Mouse (Mus musculus): Measurements from ENCODE around the gene March1. TPM values are rescaled to one million over a fixed set of nuclear protein-coding genes. Genes with fewer than 3 reads are reported as not detected.
"Not testable (repeated sequence)": the region's sequence is repeated elsewhere in the genome, so short reads cannot be mapped to it uniquely, and the experiment has no call there.

The March1 gene
- polyA plus RNA-seq, 1 experiment = 2.4 TPM

- no peak for DNase-seq
- WGBS = 91% methylated on average over 6 of the region's 6 CpGs
- no peak overlapping the region for H3K4me3 ChIP-seq (ENCODE audit: control insufficient read depth, insufficient read depth, low read length)
- H3K27ac ChIP-seq (ENCODE audit: control insufficient read depth, insufficient read depth, low read length) = no peak overlapping the region
- H3K27me3 ChIP-seq (ENCODE audit: control insufficient read depth, insufficient read depth, low read length) = no peaks in the 10 kb centered on the region
- TF ChIP-seq CTCF (IDR thresholded peaks at IDR 0.05; ENCODE audit: borderline replicate concordance, control insufficient read depth, extremely low read depth, insufficient read depth, low read length, poor library complexity) = no peak
- H3K4me1 ChIP-seq (replicated peaks; ENCODE audit: control insufficient read depth, insufficient read depth, low read length) = no peaks in the 10 kb centered on the region
- no peaks in the 10 kb centered on the region for H3K36me3 ChIP-seq (ENCODE audit: control insufficient read depth, insufficient read depth, low read length)
Measured at GRCm38 (mm10) chr8:66406596-66407361, 789.1 kb downstream of the March1 start.

GRCm38 (mm10) chr8:66410080-66410615 is 792.4 kb downstream of the March1 start:
- Histone ChIP-seq H3K4me3 (ENCODE audit: control insufficient read depth, insufficient read depth, low read length) (no peak overlapping the region), H3K4me1 (replicated peaks; ENCODE audit: control insufficient read depth, insufficient read depth, low read length) (no peaks in the 10 kb centered on the region), H3K27ac (ENCODE audit: control insufficient read depth, insufficient read depth, low read length) (no peak overlapping the region), H3K27me3 (ENCODE audit: control insufficient read depth, insufficient read depth, low read length) (no peaks in the 10 kb centered on the region), H3K36me3 (ENCODE audit: control insufficient read depth, insufficient read depth, low read length) (no peaks in the 10 kb centered on the region)
- DNase-seq = no peak
- TF ChIP-seq CTCF (IDR thresholded peaks at IDR 0.05; ENCODE audit: borderline replicate concordance, control insufficient read depth, extremely low read depth, insufficient read depth, low read length, poor library complexity) (no peak), POLR2A (IDR thresholded peaks at IDR 0.05; ENCODE audit: control insufficient read depth, extremely low read depth, insufficient read depth, low read length, poor library complexity) (no peak)
- WGBS = 47% methylated on average over 9 of the region's 9 CpGs

- Histone ChIP-seq H3K4me3 (ENCODE audit: control insufficient read depth, insufficient read depth, low read length) (no peak overlapping the region), H3K4me1 (replicated peaks; ENCODE audit: control insufficient read depth, insufficient read depth, low read length) (no peaks in the 10 kb centered on the region), H3K36me3 (ENCODE audit: control insufficient read depth, insufficient read depth, low read length) (no peaks in the 10 kb centered on the region), H3K27ac (ENCODE audit: control insufficient read depth, insufficient read depth, low read length) (no peak overlapping the region), H3K27me3 (ENCODE audit: control insufficient read depth, insufficient read depth, low read length) (no peaks in the 10 kb centered on the region)
- no peak for DNase-seq
- TF ChIP-seq POLR2A (IDR thresholded peaks at IDR 0.05; ENCODE audit: control insufficient read depth, extremely low read depth, insufficient read depth, low read length, poor library complexity) (no peak), CTCF (IDR thresholded peaks at IDR 0.05; ENCODE audit: borderline replicate concordance, control insufficient read depth, extremely low read depth, insufficient read depth, low read length, poor library complexity) (no peak)
- 41% methylated on average over 2 of the region's 2 CpGs for WGBS
Measured at GRCm38 (mm10) chr8:66413101-66413500, 795.4 kb downstream of the March1 start.

- H3K4me1 ChIP-seq (replicated peaks; ENCODE audit: control insufficient read depth, insufficient read depth, low read length) = no peaks in the 10 kb centered on the region
- no peak for TF ChIP-seq CTCF (IDR thresholded peaks at IDR 0.05; ENCODE audit: borderline replicate concordance, control insufficient read depth, extremely low read depth, insufficient read depth, low read length, poor library complexity)
- no peak for TF ChIP-seq POLR2A (IDR thresholded peaks at IDR 0.05; ENCODE audit: control insufficient read depth, extremely low read depth, insufficient read depth, low read length, poor library complexity)
- 79% methylated on average over 2 of the region's 2 CpGs for WGBS
- H3K4me3 ChIP-seq (ENCODE audit: control insufficient read depth, insufficient read depth, low read length) = no peak overlapping the region
- H3K36me3 ChIP-seq (ENCODE audit: control insufficient read depth, insufficient read depth, low read length) = no peaks in the 10 kb centered on the region
- no peaks in the 10 kb centered on the region for H3K27me3 ChIP-seq (ENCODE audit: control insufficient read depth, insufficient read depth, low read length)
- DNase-seq = no peak
- H3K27ac ChIP-seq (ENCODE audit: control insufficient read depth, insufficient read depth, low read length) = no peak overlapping the region
Measured at GRCm38 (mm10) chr8:66415234-66415633, 797.5 kb downstream of the March1 start.

GRCm38 (mm10) chr8:66417591-66417990 is 799.9 kb downstream of the March1 start:
- H3K4me3 ChIP-seq (ENCODE audit: control insufficient read depth, insufficient read depth, low read length); H3K36me3 ChIP-seq (ENCODE audit: control insufficient read depth, insufficient read depth, low read length); H3K27me3 ChIP-seq (ENCODE audit: control insufficient read depth, insufficient read depth, low read length); H3K27ac ChIP-seq (ENCODE audit: control insufficient read depth, insufficient read depth, low read length); H3K4me1 ChIP-seq (replicated peaks; ENCODE audit: control insufficient read depth, insufficient read depth, low read length); DNase-seq: not testable (repeated sequence)
- WGBS = 95% methylated on average over 4 of the region's 4 CpGs

GRCm38 (mm10) chr8:66430639-66431038 is 812.9 kb downstream of the March1 start:
- Histone ChIP-seq H3K27me3 (ENCODE audit: control insufficient read depth, insufficient read depth, low read length) (no peaks in the 10 kb centered on the region), H3K27ac (ENCODE audit: control insufficient read depth, insufficient read depth, low read length) (no peak overlapping the region), H3K36me3 (ENCODE audit: control insufficient read depth, insufficient read depth, low read length) (no peaks in the 10 kb centered on the region), H3K4me3 (ENCODE audit: control insufficient read depth, insufficient read depth, low read length) (no peak overlapping the region), H3K4me1 (replicated peaks; ENCODE audit: control insufficient read depth, insufficient read depth, low read length) (no peaks in the 10 kb centered on the region)
- 14% methylated on average over 2 of the region's 2 CpGs for WGBS
- DNase-seq = no peak
- TF ChIP-seq POLR2A (IDR thresholded peaks at IDR 0.05; ENCODE audit: control insufficient read depth, extremely low read depth, insufficient read depth, low read length, poor library complexity) (no peak), CTCF (IDR thresholded peaks at IDR 0.05; ENCODE audit: borderline replicate concordance, control insufficient read depth, extremely low read depth, insufficient read depth, low read length, poor library complexity) (no peak)

- TF ChIP-seq POLR2A (IDR thresholded peaks at IDR 0.05; ENCODE audit: control insufficient read depth, extremely low read depth, insufficient read depth, low read length, poor library complexity) (no peak), CTCF (IDR thresholded peaks at IDR 0.05; ENCODE audit: borderline replicate concordance, control insufficient read depth, extremely low read depth, insufficient read depth, low read length, poor library complexity) (no peak)
- no peaks in the 10 kb centered on the region for H3K4me1 ChIP-seq (replicated peaks; ENCODE audit: control insufficient read depth, insufficient read depth, low read length)
- no peaks in the 10 kb centered on the region for H3K27me3 ChIP-seq (ENCODE audit: control insufficient read depth, insufficient read depth, low read length)
- DNase-seq = no peak
- no peak overlapping the region for H3K4me3 ChIP-seq (ENCODE audit: control insufficient read depth, insufficient read depth, low read length)
- no peak overlapping the region for H3K27ac ChIP-seq (ENCODE audit: control insufficient read depth, insufficient read depth, low read length)
- H3K36me3 ChIP-seq (ENCODE audit: control insufficient read depth, insufficient read depth, low read length) = no peaks in the 10 kb centered on the region
Measured at GRCm38 (mm10) chr8:66433577-66433976, 815.9 kb downstream of the March1 start.
